Mouse (Mus musculus): ENCODE results near the gene Lyg2. TPM values are rescaled to one million over a fixed set of nuclear protein-coding genes. Genes with fewer than 3 reads are reported as not detected.

Lyg2 gene
- polyA plus RNA-seq (2017; shearing (Covaris generic)) = not detected

GRCm38 (mm10) chr1:37916393-37916792, at the start of gene Lyg2:
Gene Lyg2 (minus strand): TSS chr1:37916493.
- ATAC-seq = no peak

GRCm38 (mm10) chr1:37965571-37965970, 49.3 kb upstream of the Lyg2 start:
- no peak for ATAC-seq

GRCm38 (mm10) chr1:37959486-37959885, 43.2 kb upstream of the Lyg2 start:
- no peak for ATAC-seq

- no peak for ATAC-seq
Observed at GRCm38 (mm10) chr1:37958516-37958915, 42.2 kb upstream of the Lyg2 start.

- ATAC-seq = no peak
Observed at GRCm38 (mm10) chr1:37957659-37958058, 41.4 kb upstream of the Lyg2 start, which contains the start of gene Lyg1. Gene Lyg1 (minus strand): TSS chr1:37957759.

- no peak for ATAC-seq
Observed at GRCm38 (mm10) chr1:37956690-37957431, 40.6 kb upstream of the Lyg2 start.

GRCm38 (mm10) chr1:37955251-37955650, 39.0 kb upstream of the Lyg2 start:
- ATAC-seq = no peak

GRCm38 (mm10) chr1:37954786-37955185, 38.5 kb upstream of the Lyg2 start:
- no peak for ATAC-seq

DNA sequence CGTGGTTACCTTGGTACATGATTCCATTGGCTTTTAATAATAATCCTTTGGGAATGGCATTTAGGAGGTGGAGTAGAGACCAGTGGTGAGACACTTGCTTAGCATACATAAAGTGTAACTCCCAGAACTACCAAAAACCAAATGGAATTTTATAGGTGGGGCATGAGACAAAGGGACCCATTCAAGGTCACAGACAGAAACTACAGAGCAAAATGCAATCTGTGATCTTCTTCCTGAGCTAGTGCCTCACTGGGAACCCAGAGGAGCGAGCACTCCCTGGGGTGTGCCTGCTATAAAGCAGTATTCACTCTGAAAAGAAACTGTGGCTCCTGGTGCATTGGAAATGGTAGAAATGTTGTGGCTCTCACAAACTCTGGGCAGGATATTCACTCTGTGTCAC, 32.6 kb upstream of the Lyg2 start:
- no peak for ATAC-seq

- no peak for ATAC-seq
Observed at GRCm38 (mm10) chr1:37931806-37932205, 15.5 kb upstream of the Lyg2 start.

- ATAC-seq = no peak
Observed at GRCm38 (mm10) chr1:37925971-37926370, 9.7 kb upstream of the Lyg2 start.

DNA sequence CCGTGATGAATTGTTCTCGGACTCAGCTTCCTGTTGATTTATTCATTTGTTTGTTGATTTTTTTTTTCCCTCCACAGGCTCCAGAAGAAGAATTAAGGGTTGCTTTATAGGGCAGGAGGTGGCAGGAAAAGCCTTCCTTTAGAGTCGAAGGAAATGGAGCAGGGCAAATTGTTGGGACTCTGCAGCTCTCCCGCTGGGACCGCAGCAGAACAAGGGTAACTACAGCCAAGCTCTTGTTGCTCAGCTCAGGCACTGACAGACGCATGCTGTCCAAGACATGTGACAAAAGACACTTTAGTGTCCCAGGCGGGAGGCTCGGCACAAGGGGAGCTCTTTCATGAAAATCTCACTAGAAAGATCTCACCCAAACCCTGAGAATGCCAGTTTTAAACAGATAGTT, 6.2 kb upstream of the Lyg2 start:
- ATAC-seq = no peak

DNA sequence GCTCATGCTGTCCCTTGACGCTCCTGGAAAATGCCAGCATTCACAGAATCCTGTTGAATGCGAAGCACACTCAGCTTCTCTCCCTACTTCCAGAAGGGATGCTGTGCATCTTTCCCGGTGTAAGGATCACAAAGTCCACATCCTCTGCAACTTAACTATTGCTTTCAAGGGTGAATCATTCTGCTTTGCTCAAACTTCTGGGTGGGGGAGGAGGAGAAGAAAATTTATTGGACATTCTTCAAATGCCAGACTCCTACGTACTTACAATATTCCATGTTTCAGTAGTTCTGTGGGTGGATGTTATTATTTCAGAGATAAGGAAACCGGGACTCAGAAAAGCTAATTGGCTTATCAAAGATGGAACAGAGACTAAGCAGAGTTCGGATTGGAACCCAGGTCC, 1.8 kb upstream of the Lyg2 start:
- no peak for ATAC-seq

GRCm38 (mm10) chr1:37917666-37918065, 1.4 kb upstream of the Lyg2 start:
- ATAC-seq = no peak

DNA sequence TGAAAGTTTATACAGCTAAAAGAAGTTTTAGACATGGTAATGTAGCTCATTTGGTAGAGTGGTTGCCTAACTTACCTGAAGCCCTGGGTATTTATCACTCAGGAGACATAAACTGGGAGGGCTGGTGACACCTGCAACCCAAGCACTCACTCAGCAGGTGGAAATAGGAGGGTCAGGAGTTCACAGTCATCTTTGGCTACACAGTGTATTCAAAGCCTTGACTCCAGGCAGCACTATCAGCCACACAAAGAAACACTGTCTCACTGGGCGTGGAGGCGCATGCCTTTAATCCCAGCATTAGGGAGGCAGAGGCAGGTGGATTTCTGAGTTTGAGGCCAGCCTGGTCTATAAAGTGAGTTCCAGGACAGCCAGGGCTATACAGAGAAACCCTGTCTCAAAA, 3.5 kb downstream of the Lyg2 start:
- no peak for ATAC-seq

- ATAC-seq = no peak
Observed at GRCm38 (mm10) chr1:37903178-37903577, 13.1 kb downstream of the Lyg2 start.

GRCm38 (mm10) chr1:37900288-37900687, 16.0 kb downstream of the Lyg2 start:
- ATAC-seq = no peak

DNA sequence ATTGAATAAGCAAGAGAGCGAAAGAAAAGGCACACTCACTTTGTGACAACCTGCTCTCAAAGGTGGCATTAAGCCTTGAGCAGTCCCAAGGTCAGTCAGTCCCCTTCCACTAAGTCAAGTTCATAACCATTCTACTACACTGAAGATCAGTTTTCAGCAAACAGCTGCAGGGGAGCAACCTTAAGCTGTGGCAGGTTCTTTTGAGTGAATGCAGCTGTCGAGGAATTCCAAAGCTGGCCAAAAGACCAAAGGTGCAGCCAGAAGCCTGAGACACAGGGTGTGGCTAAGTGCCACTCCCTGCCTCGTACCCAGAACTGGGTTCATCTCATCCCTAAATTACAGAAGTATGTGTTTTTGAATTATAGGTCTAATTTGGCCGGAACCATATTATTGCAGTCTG, 16.5 kb downstream of the Lyg2 start:
- no peak for ATAC-seq

GRCm38 (mm10) chr1:37894606-37895005, 21.7 kb downstream of the Lyg2 start:
- ATAC-seq = no peak

GRCm38 (mm10) chr1:37891400-37891799, 24.9 kb downstream of the Lyg2 start:
- ATAC-seq = no peak

GRCm38 (mm10) chr1:37890025-37890652, 26.2 kb downstream of the Lyg2 start, which contains the start of the genes Mitd1 and Mrpl30:
Gene Mitd1 (minus strand): TSS chr1:37890411.
Gene Mrpl30 (plus strand): TSS chr1:37890477.
- ATAC-seq = peak; percentile 86

DNA sequence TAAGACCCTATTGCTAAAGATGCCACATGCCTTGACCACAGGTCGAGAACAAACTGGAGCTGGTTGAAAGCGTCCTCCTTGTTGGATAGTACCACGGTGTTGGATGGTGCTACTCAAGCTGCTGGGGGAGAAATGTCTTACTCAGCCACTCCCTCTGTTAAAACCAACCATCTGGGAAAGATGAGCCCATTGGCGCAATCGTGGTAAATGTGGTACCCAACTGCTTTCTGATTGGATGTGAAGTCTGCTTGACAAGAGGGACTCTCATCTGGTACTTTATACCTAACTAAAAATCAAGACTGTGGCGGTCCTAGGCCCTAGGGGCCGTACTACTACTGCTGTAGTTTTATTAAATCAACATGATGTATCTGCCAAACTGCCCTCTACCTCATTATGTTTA, 27.1 kb downstream of the Lyg2 start:
- no peak for ATAC-seq

GRCm38 (mm10) chr1:37884451-37884850, 31.8 kb downstream of the Lyg2 start:
- ATAC-seq = no peak

DNA sequence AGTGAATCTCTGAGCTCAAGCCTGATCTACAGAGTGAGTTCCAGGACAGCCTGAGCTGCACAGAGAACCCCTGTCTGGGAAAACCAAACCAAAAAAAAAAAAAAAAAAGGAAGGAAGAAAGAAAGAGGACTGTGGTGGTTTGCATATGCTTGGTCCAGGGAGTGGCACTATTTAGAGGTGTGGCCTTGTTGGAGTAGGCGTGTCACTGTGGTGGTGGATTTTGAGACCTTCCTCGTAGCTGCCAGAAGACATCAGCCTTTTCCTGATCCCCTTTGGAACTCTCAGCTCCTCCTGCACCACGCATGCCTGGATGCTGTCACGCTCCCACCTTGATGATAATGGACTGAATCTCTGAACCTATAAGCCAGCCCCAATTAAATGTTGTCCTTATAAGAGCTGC, 32.9 kb downstream of the Lyg2 start:
- ATAC-seq = no peak

Measured in inflammation-experienced regulatory T-cells, adult 6 months (primary cell).